Mouse (Mus musculus): ENCODE results near the gene Gm21885.
A peak's percentile ranks its signal among the peaks of the same experiment; 100 is the strongest.

Gene Gm21885

GRCm38 (mm10) chr11:94318056-94318455 is 36.4 kb downstream of the Gm21885 start:
- no peak for DNase-seq (ENCODE audit: low spot score)

GRCm38 (mm10) chr11:94320969-94321930 is 39.6 kb downstream of the Gm21885 start:
- no peak for DNase-seq (ENCODE audit: low spot score)

- peak; percentile 87 for DNase-seq (ENCODE audit: low spot score)
These were observed 40.3 kb downstream of the Gm21885 start, which contains the start of gene Luc7l3 for GRCm38 (mm10) chr11:94321931-94322400. Gene Luc7l3 (minus strand): TSS chr11:94321988.

GRCm38 (mm10) chr11:94322636-94323035 is 41.0 kb downstream of the Gm21885 start:
- no peak for DNase-seq (ENCODE audit: low spot score)

- no peak for DNase-seq (ENCODE audit: low spot score)
These were observed 41.7 kb downstream of the Gm21885 start for GRCm38 (mm10) chr11:94323271-94323925.

GRCm38 (mm10) chr11:94324618-94325017 is 42.9 kb downstream of the Gm21885 start:
- DNase-seq (ENCODE audit: low spot score), result no peak

GRCm38 (mm10) chr11:94326961-94327411 is 45.3 kb downstream of the Gm21885 start:
- no peak for DNase-seq (ENCODE audit: low spot score)

- peak; percentile 97 for DNase-seq (ENCODE audit: low spot score)
These were observed 46.3 kb downstream of the Gm21885 start, which contains the start of gene Ankrd40 for GRCm38 (mm10) chr11:94327693-94328643. Gene Ankrd40 (plus strand): TSS chr11:94328001.

- peak; percentile 30 for DNase-seq (ENCODE audit: low spot score)
These were observed 47.0 kb downstream of the Gm21885 start for GRCm38 (mm10) chr11:94328644-94329025.

GRCm38 (mm10) chr11:94329270-94329891 is 47.7 kb downstream of the Gm21885 start:
- DNase-seq (ENCODE audit: low spot score), result peak; percentile 59

- no peak for DNase-seq (ENCODE audit: low spot score)
These were observed 48.5 kb downstream of the Gm21885 start for GRCm38 (mm10) chr11:94330211-94330610.

GRCm38 (mm10) chr11:94332726-94333125 is 51.1 kb downstream of the Gm21885 start:
- no peak for DNase-seq (ENCODE audit: low spot score)

GRCm38 (mm10) chr11:94334386-94334968 is 52.8 kb downstream of the Gm21885 start:
- DNase-seq (ENCODE audit: low spot score), result no peak

All from layer of hippocampus, adult 9-10 months (tissue).